Mouse (Mus musculus) CH12.LX (cell line): ENCODE results near the gene Ano8. TPM values are rescaled to one million over a fixed set of nuclear protein-coding genes. Genes with fewer than 3 reads are reported as not detected.

Source experiments
- DNase-seq: peaks from one replicate; pipeline ENCODE4 v3.0.0-alpha.2; 2013; ENCODE audit errors: extremely low read depth
- H3K27ac ChIP-seq: 2 replicates; pipeline ENCODE4 v1.5.1; 2012; ENCODE audit warnings: low read depth, mild to moderate bottlenecking, control low read depth, moderate library complexity; ENCODE audit not compliant: insufficient read depth
- H3K27me3 ChIP-seq: replicated peaks from 2 replicates; pipeline ENCODE3; 2012; ENCODE audit warnings: inconsistent platforms
- H3K36me3 ChIP-seq, 2 experiments: replicated peaks in 1 of 2; 2 replicates each; pipeline versions ENCODE3 to v1.6.1; 2012; ENCODE audit warnings: inconsistent platforms in 1 of 2, low read length in 1 of 2, mild to moderate bottlenecking in 1 of 2, mixed read lengths in 1 of 2, moderate library complexity in 1 of 2; ENCODE audit not compliant: control insufficient read depth in 1 of 2, insufficient read depth in 1 of 2
- H3K4me1 ChIP-seq, 2 experiments: 2 replicates each; pipeline ENCODE4 v1.6.1; 2012; ENCODE audit warnings: inconsistent platforms in 1 of 2, moderate library complexity in 1 of 2; ENCODE audit not compliant: insufficient read depth in 2 of 2, control insufficient read depth in 1 of 2
- H3K4me2 ChIP-seq: 2 replicates; pipeline ENCODE4 v1.6.1; 2012; ENCODE audit warnings: low read depth, mild to moderate bottlenecking, control low read depth; ENCODE audit not compliant: poor library complexity, insufficient read depth, severe bottlenecking
- H3K4me3 ChIP-seq, 3 experiments: fragments of 150-350 bp in 1 of 3; sonication (generic) in 1 of 3; replicated peaks in 1 of 3; 2 replicates each; pipeline versions ENCODE3 to v1.5.1; 2011 to 2012; ENCODE audit warnings: low read depth in 2 of 3, low read length in 2 of 3, mild to moderate bottlenecking in 2 of 3, moderate library complexity in 2 of 3, control low read depth in 1 of 3, improper control_type of control experiment in 1 of 3, inconsistent platforms in 1 of 3, mixed read lengths in 1 of 3; ENCODE audit not compliant: poor library complexity in 1 of 3
- H3K79me2 ChIP-seq: replicated peaks from 2 replicates; pipeline ENCODE4 v1.6.1; 2012; ENCODE audit warnings: mild to moderate bottlenecking, moderate library complexity; ENCODE audit not compliant: control insufficient read depth, poor library complexity, insufficient read depth, severe bottlenecking; ENCODE audit errors: extremely low read depth
- H3K9ac ChIP-seq: 2 replicates; pipeline ENCODE4 v1.6.1; 2012; ENCODE audit warnings: low read depth, mild to moderate bottlenecking, control low read depth, moderate library complexity; ENCODE audit not compliant: insufficient read depth
- H3K9me3 ChIP-seq: replicated peaks from 2 replicates; pipeline ENCODE3; 2012; ENCODE audit warnings: low read length, inconsistent platforms, mixed read lengths
- BHLHE40 ChIP-seq: IDR thresholded peaks from 2 replicates; pipeline ENCODE4 v1.6.1; 2011; ENCODE audit warnings: mild to moderate bottlenecking, low read depth, low read length, improper control_type of control experiment
- CHD1 ChIP-seq: IDR thresholded peaks from 2 replicates; pipeline ENCODE4 v1.6.1; 2012; ENCODE audit warnings: low read depth, low read length, improper control_type of control experiment, inconsistent platforms
- CHD2 ChIP-seq: IDR thresholded peaks from 2 replicates; pipeline ENCODE4 v1.6.1; 2011; ENCODE audit warnings: low read length, improper control_type of control experiment
- CTCF ChIP-seq, 2 experiments: IDR thresholded peaks in 1 of 2; conservative IDR thresholded peaks in 1 of 2; 2 replicates each; pipeline ENCODE4 v1.5.1; 2011 to 2012; ENCODE audit warnings: low read depth in 2 of 2, low read length in 2 of 2, improper control_type of control experiment in 1 of 2, inconsistent platforms in 1 of 2, mild to moderate bottlenecking in 1 of 2, moderate library complexity in 1 of 2
- E2F4 ChIP-seq: IDR thresholded peaks from 2 replicates; pipeline ENCODE4 v1.6.1; 2011; ENCODE audit warnings: low read depth, low read length, improper control_type of control experiment; ENCODE audit not compliant: insufficient replicate concordance
- ELF1 ChIP-seq: IDR thresholded peaks from 2 replicates; pipeline ENCODE4 v1.6.1; 2014; ENCODE audit warnings: low read depth, mild to moderate bottlenecking, inconsistent platforms, low read length, improper control_type of control experiment
- EP300 ChIP-seq: IDR thresholded peaks from 2 replicates; pipeline ENCODE4 v1.6.1; 2011; ENCODE audit warnings: low read length, improper control_type of control experiment
- ETS1 ChIP-seq: conservative IDR thresholded peaks from 2 replicates; pipeline ENCODE4 v1.6.1; 2012; ENCODE audit warnings: low read depth, mild to moderate bottlenecking, inconsistent platforms, low read length, improper control_type of control experiment, moderate library complexity
- GABPA ChIP-seq: IDR thresholded peaks from 2 replicates; pipeline ENCODE4 v1.6.1; 2012; ENCODE audit warnings: low read depth, low read length, improper control_type of control experiment, inconsistent platforms; ENCODE audit not compliant: insufficient replicate concordance
- HCFC1 ChIP-seq: IDR thresholded peaks from 2 replicates; pipeline ENCODE4 v1.6.1; 2012; ENCODE audit warnings: low read depth, mild to moderate bottlenecking, inconsistent platforms, low read length, improper control_type of control experiment
- IRF4 ChIP-seq: IDR thresholded peaks from 2 replicates; pipeline ENCODE4 v1.6.1; 2014; ENCODE audit warnings: low read depth, mild to moderate bottlenecking, inconsistent platforms, low read length, improper control_type of control experiment
- JUN ChIP-seq: IDR thresholded peaks from 2 replicates; pipeline ENCODE4 v1.6.1; 2011; ENCODE audit warnings: low read depth, mild to moderate bottlenecking, low read length, improper control_type of control experiment, moderate library complexity; ENCODE audit not compliant: insufficient read depth
- JUND ChIP-seq: conservative IDR thresholded peaks from 2 replicates; pipeline ENCODE4 v1.6.1; 2011; ENCODE audit warnings: low read depth, low read length, improper control_type of control experiment
- KAT2A ChIP-seq: IDR thresholded peaks from 2 replicates; pipeline ENCODE4 v1.6.1; 2012; ENCODE audit warnings: low read length, improper control_type of control experiment, inconsistent platforms; ENCODE audit not compliant: insufficient replicate concordance
- MAFK ChIP-seq: IDR thresholded peaks from 2 replicates; pipeline ENCODE4 v1.6.1; 2011; ENCODE audit warnings: low read length, improper control_type of control experiment; ENCODE audit not compliant: insufficient replicate concordance
- MAX ChIP-seq: IDR thresholded peaks from 2 replicates; pipeline ENCODE4 v1.6.1; 2011; ENCODE audit warnings: low read length, improper control_type of control experiment
- MAZ ChIP-seq: IDR thresholded peaks from 2 replicates; pipeline ENCODE4 v1.6.1; 2012; ENCODE audit warnings: low read depth, mild to moderate bottlenecking, inconsistent platforms, low read length, improper control_type of control experiment, moderate library complexity
- MEF2A ChIP-seq: IDR thresholded peaks from 2 replicates; pipeline ENCODE4 v1.6.1; 2014; ENCODE audit warnings: low read depth, mild to moderate bottlenecking, inconsistent platforms, low read length, improper control_type of control experiment, borderline replicate concordance
- MXI1 ChIP-seq: IDR thresholded peaks from 2 replicates; pipeline ENCODE4 v1.6.1; 2011; ENCODE audit warnings: mild to moderate bottlenecking, low read depth, low read length, improper control_type of control experiment
- MYC ChIP-seq: IDR thresholded peaks from 2 replicates; pipeline ENCODE4 v1.6.1; 2011; ENCODE audit warnings: low read depth, mild to moderate bottlenecking, improper control_type of control experiment, low read length
- NELFE ChIP-seq: IDR thresholded peaks from 2 replicates; pipeline ENCODE4 v1.6.1; 2011; ENCODE audit warnings: low read depth, low read length, improper control_type of control experiment
- NRF1 ChIP-seq: IDR thresholded peaks from 2 replicates; pipeline ENCODE4 v1.6.1; 2014; ENCODE audit warnings: low read depth, mild to moderate bottlenecking, inconsistent platforms, low read length, improper control_type of control experiment, moderate library complexity
- PAX5 ChIP-seq: IDR thresholded peaks from 2 replicates; pipeline ENCODE4 v1.6.1; 2012; ENCODE audit warnings: low read length, inconsistent platforms, mixed read lengths
- POLR2A ChIP-seq: IDR thresholded peaks from 2 replicates; pipeline ENCODE4 v1.6.1; 2011; ENCODE audit warnings: low read depth, mild to moderate bottlenecking, improper control_type of control experiment, low read length
- POLR2AphosphoS2 ChIP-seq: IDR thresholded peaks from 2 replicates; pipeline ENCODE4 v1.6.1; 2011; ENCODE audit warnings: low read depth, low read length, improper control_type of control experiment
- RAD21 ChIP-seq: IDR thresholded peaks from 2 replicates; pipeline ENCODE4 v1.6.1; 2011; ENCODE audit warnings: low read depth, mild to moderate bottlenecking, low read length, improper control_type of control experiment, moderate library complexity
- RCOR1 ChIP-seq: conservative IDR thresholded peaks from 2 replicates; pipeline ENCODE4 v1.6.1; 2012; ENCODE audit warnings: low read depth, mild to moderate bottlenecking, inconsistent platforms, low read length, improper control_type of control experiment
- SIN3A ChIP-seq: IDR thresholded peaks from 2 replicates; pipeline ENCODE4 v1.6.1; 2012; ENCODE audit warnings: low read length, improper control_type of control experiment, inconsistent platforms
- SMC3 ChIP-seq: IDR thresholded peaks from 2 replicates; pipeline ENCODE4 v1.6.1; 2011; ENCODE audit warnings: low read depth, low read length, improper control_type of control experiment
- TBP ChIP-seq: conservative IDR thresholded peaks from 2 replicates; pipeline ENCODE4 v1.6.1; 2011; ENCODE audit warnings: low read depth, low read length, improper control_type of control experiment
- TCF12 ChIP-seq: IDR thresholded peaks from 2 replicates; pipeline ENCODE4 v1.6.1; 2014; ENCODE audit warnings: low read depth, mild to moderate bottlenecking, inconsistent platforms, low read length, improper control_type of control experiment
- UBTF ChIP-seq: IDR thresholded peaks from 2 replicates; pipeline ENCODE4 v1.6.1; 2012; ENCODE audit warnings: low read depth, mild to moderate bottlenecking, inconsistent platforms, low read length, improper control_type of control experiment, moderate library complexity
- USF1 ChIP-seq: IDR thresholded peaks from 2 replicates; pipeline ENCODE4 v1.6.1; 2014; ENCODE audit warnings: low read depth, mild to moderate bottlenecking, inconsistent platforms, low read length, improper control_type of control experiment
- USF2 ChIP-seq: conservative IDR thresholded peaks from 2 replicates; pipeline ENCODE4 v1.6.1; 2011; ENCODE audit warnings: low read depth, low read length, improper control_type of control experiment
- ZC3H11A ChIP-seq: IDR thresholded peaks from 2 replicates; pipeline ENCODE4 v1.6.1; 2012; ENCODE audit warnings: low read depth, mild to moderate bottlenecking, inconsistent platforms, low read length, improper control_type of control experiment
- ZKSCAN1 ChIP-seq: IDR thresholded peaks from 2 replicates; pipeline ENCODE4 v1.6.1; 2012; ENCODE audit warnings: low read depth, inconsistent platforms, low read length, improper control_type of control experiment, borderline replicate concordance
- ZMIZ1 ChIP-seq: IDR thresholded peaks from 2 replicates; pipeline ENCODE4 v1.6.1; 2012; ENCODE audit warnings: low read depth, mild to moderate bottlenecking, inconsistent platforms, low read length, improper control_type of control experiment
- ZNF384 ChIP-seq: IDR thresholded peaks from 2 replicates; pipeline ENCODE4 v1.6.1; 2012; ENCODE audit warnings: low read depth, low read length, improper control_type of control experiment, inconsistent platforms
- dilution Hi-C: fragments of 300-500 bp; cut with MboI; formaldehyde crosslinking; loops from 2 replicates; pipeline ENCODE4 v1.14.3; 2020; ENCODE audit warnings: low sequenced_read_pairs; ENCODE audit not compliant: extremely low pct_unique_long_range_greater_than_20kb, extremely low pct_ligation_motif_present
- in situ Hi-C: fragments of 300-500 bp; cut with MboI; formaldehyde crosslinking; loops from 3 replicates; pipeline ENCODE4 v1.14.3; 2019; ENCODE audit warnings: low sequenced_read_pairs, low pct_ligation_motif_present, low pct_unique_long_range_greater_than_20kb, mixed read lengths
- polyA plus RNA-seq: library from polyadenylated mRNA; unstranded; fragments of >175 nt; gene quantifications from 2 replicates; pipeline ENCODE4 v1.2.1, GENCODE M21; 2012; ENCODE audit warnings: low read depth; ENCODE audit not compliant: insufficient read length
- total RNA-seq, 2 experiments: library from RNA; depleted of rRNA; stranded (reverse); fragments of 300-350 nt in 1 of 2; fragments of >200 nt in 1 of 2; gene quantifications; 2 replicates each; pipeline ENCODE4 v1.2.3; 2012 to 2014

Gene Ano8
- total and polyA plus RNA-seq, 3 experiments, result 1.8 to 6.7 (median 1.9) TPM

DNA sequence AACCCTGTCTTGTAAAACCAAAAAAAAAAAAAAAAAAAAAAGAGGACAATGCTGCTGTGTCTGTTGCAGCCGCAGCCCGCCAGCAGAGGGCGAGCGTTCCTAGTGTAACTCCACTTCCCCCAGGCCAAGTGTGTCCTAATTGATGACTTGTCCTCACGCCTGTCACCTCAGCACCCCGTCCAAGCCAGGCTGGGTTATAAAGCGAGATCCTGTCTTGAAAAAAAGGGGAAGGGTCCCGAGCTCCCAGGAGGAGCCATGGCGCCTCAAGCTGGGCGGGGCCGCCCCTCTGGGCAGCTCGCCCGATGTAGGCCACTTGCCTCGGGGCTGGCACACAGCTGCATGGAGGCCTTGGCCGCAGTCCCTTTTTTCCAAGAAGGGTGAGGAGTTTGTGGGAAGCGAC is 9.3 kb upstream of the Ano8 start:
- dilution Hi-C loops, result no loop called here

DNA sequence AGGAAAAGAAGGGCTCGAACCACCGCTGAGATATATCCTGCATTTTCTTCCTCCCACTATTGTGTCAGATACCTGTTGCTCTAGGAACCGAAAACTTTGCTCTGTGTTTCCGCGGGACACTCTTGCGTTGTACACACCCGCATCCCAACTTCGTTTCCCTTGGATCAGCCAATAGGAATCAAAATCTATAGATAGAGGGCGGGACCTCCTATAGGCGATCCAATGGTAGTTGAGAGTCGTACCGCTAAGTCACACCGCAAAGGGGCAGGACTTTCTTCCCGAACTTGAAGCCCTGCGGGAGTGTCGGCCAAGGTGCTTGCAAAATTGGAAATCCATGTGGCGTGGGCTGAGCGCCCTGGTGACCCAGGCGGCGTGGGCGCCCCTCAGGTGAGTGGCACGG is 2.7 kb upstream of the Ano8 start:
- H3K4me3 ChIP-seq, result peak overlapping the region; percentile 91 to 96 (median 94)
- H3K27ac ChIP-seq, result peak overlapping the region; percentile 81
- H3K9ac ChIP-seq, result peak overlapping the region; percentile 81
- H3K27me3 ChIP-seq, result no peaks in the 10 kb centered on the region
- peaks cover 25 to 38% of the 10 kb centered on the region in 2 experiments for H3K36me3 ChIP-seq
- peaks cover 13 to 35% of the 10 kb centered on the region in 2 experiments for H3K4me1 ChIP-seq
- peaks cover 12% of the 10 kb centered on the region; the same call in 1 of the 2 replicates for H3K79me2 ChIP-seq
- in situ Hi-C loops (loop anchor here (5.0 kb wide), 1 partner anchor 34 kb away; no protein-coding TSS in a partner anchor), dilution Hi-C loops (no loop called here)
- no peaks in the 10 kb centered on the region for H3K9me3 ChIP-seq
- peak overlapping the region; percentile 70 for H3K4me2 ChIP-seq
- DNase-seq, result peak; percentile 97
- TF ChIP-seq BHLHE40 (no peak), SIN3A (peak; percentile 98), POLR2AphosphoS2 (no peak), EP300 (no peak), USF2 (no peak), JUN (no peak), PAX5 (no peak), ZKSCAN1 (no peak), TBP (peak; percentile 79), ZMIZ1 (0 out of 2 replicates have a peak, but pooled peaks have one; percentile 44), MAZ (peak; percentile 71; the same call in 1 of the 2 replicates), POLR2A (peak; percentile 64), UBTF (no peak), MXI1 (peak; percentile 88), ZNF384 (no peak), USF1 (no peak), ETS1 (0 out of 2 replicates have a peak, but pooled peaks have one; percentile 14), HCFC1 (peak; percentile 95), NELFE (peak; percentile 44)

More for the DNA sequence above, 9.3 kb upstream of the Ano8 start:
- TF ChIP-seq TCF12, result no peak
- no peak for TF ChIP-seq NELFE
- TF ChIP-seq ELF1, result no peak
- TF ChIP-seq CTCF (conservative IDR thresholded peaks at IDR 0.05 in 1 of 2, IDR thresholded peaks at IDR 0.05 in 1 of 2; ENCODE audit: low read depth in 2 of 2, low read length in 2 of 2), result peak; percentile 30 to 81; a peak in 2 of 4 replicates
- TF ChIP-seq MAX, result no peak
- no peak for TF ChIP-seq EP300
- TF ChIP-seq MXI1, result no peak
- no peak for TF ChIP-seq JUN
- no peak for TF ChIP-seq MAZ
- TF ChIP-seq JUND, result no peak
- TF ChIP-seq SIN3A, result no peak
- no peak for TF ChIP-seq ETS1
- TF ChIP-seq CHD2, result no peak
- TF ChIP-seq POLR2A, result no peak
- TF ChIP-seq E2F4, result no peak
- no peak for TF ChIP-seq MYC
- no peak for TF ChIP-seq HCFC1
- TF ChIP-seq GABPA, result no peak
- peak; percentile 4; the same call in 1 of the 2 replicates for TF ChIP-seq ZC3H11A
- TF ChIP-seq MEF2A, result no peak
- TF ChIP-seq RAD21, result peak; percentile 76
- peak; percentile 96 for TF ChIP-seq ZNF384
- TF ChIP-seq TBP, result no peak
- TF ChIP-seq UBTF, result no peak
- TF ChIP-seq ZKSCAN1, result no peak
- TF ChIP-seq ZMIZ1, result no peak
- TF ChIP-seq POLR2AphosphoS2, result no peak
- TF ChIP-seq RCOR1, result no peak
- TF ChIP-seq MAFK, result no peak
- TF ChIP-seq IRF4, result no peak
- no peak for TF ChIP-seq USF1
- no peak for TF ChIP-seq BHLHE40
- TF ChIP-seq PAX5, result no peak
- TF ChIP-seq CHD1, result no peak
- TF ChIP-seq NRF1, result no peak
- no peak for TF ChIP-seq USF2
- peak; percentile 85 for TF ChIP-seq SMC3
- no peak for TF ChIP-seq KAT2A
- Histone ChIP-seq H3K27ac (no peak overlapping the region), H3K4me1 (peaks cover 0 to 17% of the 10 kb centered on the region in 2 experiments; a peak in 2 of 4 replicates), H3K4me2 (no peak overlapping the region), H3K79me2 (no peaks in the 10 kb centered on the region), H3K9me3 (no peaks in the 10 kb centered on the region), H3K27me3 (no peaks in the 10 kb centered on the region), H3K9ac (no peak overlapping the region), H3K36me3 (peaks cover 27 to 79% of the 10 kb centered on the region in 2 experiments), H3K4me3 (no peak overlapping the region)
- peak; percentile 84 for DNase-seq
- in situ Hi-C loops, result no loop called here
